Mouse (Mus musculus) brain, embryonic 14.5 days (tissue): Measurements from ENCODE around the gene Nt5c1a.

Experiments
- CTCF ChIP-seq: fragments of 200-500 bp; IDR thresholded peaks from 2 replicates; pipeline ENCODE4 v1.5.1; 2012; ENCODE audit warnings: inconsistent platforms, mild to moderate bottlenecking, moderate library complexity, borderline replicate concordance; ENCODE audit not compliant: insufficient read depth, insufficient read length; ENCODE audit errors: extremely low read depth
- POLR2A ChIP-seq: fragments of 200-500 bp; IDR thresholded peaks from 2 replicates; pipeline ENCODE4 v1.6.1; 2012; ENCODE audit warnings: mild to moderate bottlenecking, inconsistent platforms, borderline replicate concordance; ENCODE audit not compliant: poor library complexity, insufficient read depth, insufficient read length, severe bottlenecking; ENCODE audit errors: extremely low read depth

DNA sequence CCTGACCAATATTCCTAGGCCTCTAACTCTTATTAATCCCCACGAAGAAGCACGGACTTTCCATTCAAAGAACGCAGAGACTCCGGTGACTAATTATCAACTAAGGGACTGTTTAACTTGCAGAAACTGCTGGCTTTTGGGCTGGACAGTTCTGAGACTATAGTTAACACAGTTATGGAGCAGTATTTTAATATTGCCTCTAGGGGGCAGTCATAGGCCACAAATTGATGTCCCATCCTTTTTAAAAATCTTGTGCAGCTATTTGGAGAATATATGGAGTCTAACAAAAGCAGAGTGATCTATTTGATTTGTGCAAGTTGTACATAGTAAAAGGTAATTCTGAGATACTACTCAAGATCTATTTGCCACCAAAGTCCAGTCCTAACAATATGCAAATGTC lies 46.3 kb upstream of the Nt5c1a start:
- TF ChIP-seq CTCF (peak; percentile 34; the same call in 1 of the 2 replicates), POLR2A (no peak)
